Mouse (Mus musculus) MEL (cell line): ENCODE data around the gene Brsk1.

ENCODE experiments used
- CHD1 ChIP-seq: IDR thresholded peaks from 2 replicates; pipeline ENCODE4 v1.6.1; 2012; ENCODE audit warnings: low read depth, mild to moderate bottlenecking, inconsistent platforms, low read length, improper control_type of control experiment
- CTCF ChIP-seq, 3 experiments: IDR thresholded peaks in 2 of 3; conservative IDR thresholded peaks in 1 of 3; 2 replicates each; pipeline ENCODE4 v1.5.1; 2011 to 2012; ENCODE audit warnings: low read length in 3 of 3, low read depth in 2 of 3, mild to moderate bottlenecking in 2 of 3, improper control_type of control experiment in 1 of 3, inconsistent platforms in 1 of 3, mixed read lengths in 1 of 3, moderate library complexity in 1 of 3; ENCODE audit not compliant: control insufficient read depth in 1 of 3, insufficient read depth in 1 of 3, poor library complexity in 1 of 3, severe bottlenecking in 1 of 3
- GATA1 ChIP-seq: IDR thresholded peaks from 2 replicates; pipeline ENCODE4 v1.6.1; 2011; ENCODE audit warnings: low read depth, low read length, improper control_type of control experiment
- MEF2A ChIP-seq: IDR thresholded peaks from 2 replicates; pipeline ENCODE4 v1.6.1; 2014; ENCODE audit warnings: low read depth, mild to moderate bottlenecking, inconsistent platforms, low read length, improper control_type of control experiment; ENCODE audit not compliant: poor library complexity, insufficient replicate concordance, severe bottlenecking; ENCODE audit errors: extremely low read depth
- MYC ChIP-seq: IDR thresholded peaks from 2 replicates; pipeline ENCODE4 v1.6.1; 2011; ENCODE audit warnings: low read depth, mild to moderate bottlenecking, low read length, improper control_type of control experiment, moderate library complexity
- NRF1 ChIP-seq: IDR thresholded peaks from 2 replicates; pipeline ENCODE4 v1.6.1; 2014; ENCODE audit warnings: low read depth, mild to moderate bottlenecking, inconsistent platforms, low read length, improper control_type of control experiment, moderate library complexity; ENCODE audit not compliant: poor library complexity, insufficient read depth, severe bottlenecking
- POLR2A ChIP-seq, 2 experiments: IDR thresholded peaks; 2 replicates each; pipeline ENCODE4 v1.6.1; 2011 to 2012; ENCODE audit warnings: low read length in 2 of 2, mild to moderate bottlenecking in 2 of 2, control low read depth in 1 of 2, improper control_type of control experiment in 1 of 2, low read depth in 1 of 2, moderate library complexity in 1 of 2; ENCODE audit not compliant: control insufficient read depth in 1 of 2, insufficient read depth in 1 of 2, poor library complexity in 1 of 2
- TCF12 ChIP-seq: IDR thresholded peaks from 2 replicates; pipeline ENCODE4 v1.6.1; 2014; ENCODE audit warnings: low read depth, mild to moderate bottlenecking, inconsistent platforms, low read length, improper control_type of control experiment, moderate library complexity
- USF2 ChIP-seq, 2 experiments: IDR thresholded peaks; 2 replicates each; pipeline ENCODE4 v1.6.1; 2011 to 2012; ENCODE audit warnings: improper control_type of control experiment in 2 of 2, low read length in 2 of 2, borderline replicate concordance in 1 of 2, inconsistent platforms in 1 of 2, low read depth in 1 of 2, mild to moderate bottlenecking in 1 of 2; ENCODE audit not compliant: insufficient read depth in 1 of 2

- TF ChIP-seq CTCF (IDR thresholded peaks at IDR 0.05 in 2 of 3, conservative IDR thresholded peaks at IDR 0.05 in 1 of 3; ENCODE audit: control insufficient read depth in 1 of 3, insufficient read depth in 1 of 3, low read depth in 2 of 3, low read length in 3 of 3, poor library complexity in 1 of 3, severe bottlenecking in 1 of 3) (no peak), MEF2A (no peak), GATA1 (no peak), POLR2A (IDR thresholded peaks at IDR 0.05; ENCODE audit: control insufficient read depth in 1 of 2, insufficient read depth in 1 of 2, low read depth in 1 of 2, low read length in 2 of 2, poor library complexity in 1 of 2) (no peak), MYC (no peak), CHD1 (no peak), NRF1 (no peak), TCF12 (no peak), USF2 (IDR thresholded peaks at IDR 0.05; ENCODE audit: borderline replicate concordance in 1 of 2, insufficient read depth in 1 of 2, low read depth in 1 of 2, low read length in 2 of 2) (no peak)
Observed at GRCm38 (mm10) chr7:4651581-4651980, 38.8 kb upstream of the Brsk1 start.
